Mouse (Mus musculus): Measurements from ENCODE around the gene Ripply3. TPM values are rescaled to one million over a fixed set of nuclear protein-coding genes. Genes with fewer than 3 reads are reported as not detected.

Ripply3 gene
- polyA plus RNA-seq, 1 experiment from 2014 or later: 0.99 TPM

DNA sequence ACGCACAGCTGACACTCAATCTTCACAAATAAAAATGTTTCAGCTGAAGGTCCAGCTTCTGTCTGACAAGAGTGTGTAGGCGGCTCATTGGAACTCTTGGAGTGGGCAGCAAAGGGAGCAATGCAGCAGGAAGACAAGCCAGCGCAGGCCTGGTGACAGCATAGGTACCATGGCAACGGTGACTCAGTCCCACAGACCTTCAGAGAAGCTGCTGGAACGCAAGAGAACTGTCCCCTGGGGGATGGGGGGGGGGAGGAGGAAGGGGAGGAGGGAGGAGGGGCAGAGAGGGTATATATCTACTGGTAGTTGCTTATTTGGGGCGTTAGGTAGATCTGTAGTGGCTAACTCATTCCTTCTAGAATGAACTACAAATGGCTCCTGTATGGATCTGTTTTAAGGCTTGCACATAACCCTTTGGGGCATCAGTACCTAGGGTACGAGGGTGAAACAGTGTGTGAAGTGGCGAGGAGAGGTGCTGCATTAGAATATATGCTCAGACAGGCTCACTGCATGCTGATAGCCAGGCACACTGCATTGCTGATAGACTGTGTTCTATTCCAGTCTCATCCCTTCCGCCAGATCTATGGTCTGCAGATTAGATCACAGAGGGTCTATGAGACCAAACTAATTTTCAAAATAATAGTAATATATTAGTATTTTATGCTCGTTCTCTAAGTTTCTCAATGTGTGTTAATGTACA, 34.1 kb downstream of the Ripply3 start:
- Histone ChIP-seq H3K4me1 (ENCODE audit: control insufficient read depth, insufficient read depth, low read length) (no peaks in the 10 kb centered on the region), H3K36me3 (ENCODE audit: control insufficient read depth, insufficient read depth, low read length) (0 out of 2 replicates have a peak, but pooled peaks cover 11% of the 10 kb centered on the region), H3K9me3 (replicated peaks; ENCODE audit: control insufficient read depth, low read length) (no peaks in the 10 kb centered on the region), H3K9ac (ENCODE audit: low read length) (no peak overlapping the region), H3K4me2 (ENCODE audit: low read length) (no peak overlapping the region), H3K4me3 (ENCODE audit: low read depth, low read length) (no peak overlapping the region), H3K27ac (ENCODE audit: low read depth, low read length) (no peak overlapping the region), H3K27me3 (replicated peaks; ENCODE audit: control insufficient read depth, insufficient read depth, low read length) (no peaks in the 10 kb centered on the region)
- peak; percentile 54 for DNase-seq (ENCODE audit: low spot score)
- ATAC-seq: peak; percentile 44; the same call in 1 of the 2 replicates
- 52% methylated on average over 10 of the region's 10 CpGs for WGBS

DNA sequence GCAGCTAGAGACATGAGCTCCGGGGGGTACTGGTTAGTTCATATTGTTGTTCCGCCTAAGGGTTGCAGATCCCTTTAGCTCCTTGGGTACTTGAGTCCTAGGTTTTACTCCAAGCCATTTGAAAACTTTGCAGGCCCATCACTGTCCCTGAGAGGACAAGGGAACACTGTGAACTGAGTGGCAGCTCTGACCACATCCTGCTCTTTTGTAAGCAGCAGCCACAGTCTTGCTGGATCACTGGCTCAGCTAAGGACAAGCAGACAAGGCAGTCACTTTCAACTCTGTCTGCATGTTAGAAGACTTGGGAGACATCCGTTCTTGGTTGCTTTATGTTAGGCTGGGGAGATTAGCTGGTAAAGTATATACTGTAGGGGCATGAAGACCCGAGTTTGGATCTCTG, 35.6 kb downstream of the Ripply3 start:
- H3K36me3 ChIP-seq (ENCODE audit: control insufficient read depth, insufficient read depth, low read length): 0 out of 2 replicates have a peak, but pooled peaks cover 11% of the 10 kb centered on the region
- no peak overlapping the region for H3K9ac ChIP-seq (ENCODE audit: low read length)
- no peak overlapping the region for H3K4me2 ChIP-seq (ENCODE audit: low read length)
- 92% methylated on average over 4 of the region's 4 CpGs for WGBS
- H3K9me3 ChIP-seq (replicated peaks; ENCODE audit: control insufficient read depth, low read length): no peaks in the 10 kb centered on the region
- ATAC-seq (no peak), DNase-seq (ENCODE audit: low spot score) (no peak)
- peaks cover under 1% of the 10 kb centered on the region; the same call in 1 of the 2 replicates for H3K4me1 ChIP-seq (ENCODE audit: control insufficient read depth, insufficient read depth, low read length)
- no peaks in the 10 kb centered on the region for H3K27me3 ChIP-seq (replicated peaks; ENCODE audit: control insufficient read depth, insufficient read depth, low read length)
- no peak overlapping the region for H3K4me3 ChIP-seq (ENCODE audit: low read depth, low read length)
- no peak overlapping the region for H3K27ac ChIP-seq (ENCODE audit: low read depth, low read length)

DNA sequence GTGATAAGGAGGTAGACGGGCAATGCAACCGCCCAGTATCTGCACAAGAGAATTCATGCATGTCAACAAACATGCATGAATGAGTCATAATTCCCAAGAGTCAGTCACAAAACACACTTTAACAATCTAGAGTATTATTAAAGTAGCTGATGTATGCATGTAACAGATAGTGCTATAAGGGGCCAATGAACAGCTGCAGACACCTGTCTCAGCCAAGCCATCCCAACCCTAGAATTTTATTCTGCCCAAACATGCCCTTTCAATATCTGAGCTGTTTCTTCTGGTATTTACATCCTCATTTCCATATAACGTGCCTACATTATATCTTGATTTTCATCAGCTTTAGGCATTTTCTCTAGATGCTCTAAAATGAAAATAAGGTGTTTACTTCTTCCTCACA, 37.2 kb downstream of the Ripply3 start:
- Histone ChIP-seq H3K4me3 (ENCODE audit: low read depth, low read length) (no peak overlapping the region), H3K4me1 (ENCODE audit: control insufficient read depth, insufficient read depth, low read length) (peaks cover 10% of the 10 kb centered on the region), H3K9me3 (replicated peaks; ENCODE audit: control insufficient read depth, low read length) (no peaks in the 10 kb centered on the region), H3K36me3 (ENCODE audit: control insufficient read depth, insufficient read depth, low read length) (0 out of 2 replicates have a peak, but pooled peaks cover 11% of the 10 kb centered on the region), H3K27ac (ENCODE audit: low read depth, low read length) (no peak overlapping the region), H3K9ac (ENCODE audit: low read length) (no peak overlapping the region), H3K27me3 (replicated peaks; ENCODE audit: control insufficient read depth, insufficient read depth, low read length) (no peaks in the 10 kb centered on the region), H3K4me2 (ENCODE audit: low read length) (no peak overlapping the region)
- 96% methylated on average over 3 of the region's 3 CpGs for WGBS
- no peak for DNase-seq (ENCODE audit: low spot score)
- no peak for ATAC-seq

DNA sequence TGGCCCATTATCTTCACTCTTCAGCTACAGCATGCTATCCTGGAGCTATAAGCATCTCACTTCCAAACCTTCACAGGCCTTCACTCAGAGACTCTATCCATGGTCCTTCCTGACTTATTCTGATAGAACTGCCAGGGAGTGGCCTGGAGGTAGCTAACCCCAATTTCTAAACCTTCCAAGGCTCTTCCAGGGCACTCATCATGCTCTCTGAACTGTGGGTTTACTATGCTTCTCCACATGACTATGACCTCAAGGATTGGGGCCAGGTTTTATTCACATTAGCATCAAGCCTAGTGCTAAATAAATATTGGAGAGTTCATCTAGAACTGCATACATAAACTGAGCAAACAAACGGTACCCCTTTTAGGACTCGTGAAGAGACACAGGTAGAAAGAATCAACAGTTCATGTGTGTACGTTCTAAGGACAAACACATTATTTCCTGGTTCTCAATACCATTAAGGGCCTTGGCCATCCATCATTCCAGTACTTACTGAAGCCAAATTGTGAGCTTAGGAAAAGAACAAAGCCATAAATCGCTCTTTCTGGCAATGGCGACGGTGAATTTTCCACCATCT, 41.5 kb downstream of the Ripply3 start:
- H3K4me2 ChIP-seq (ENCODE audit: low read length): peak overlapping the region; percentile 85
- no peaks in the 10 kb centered on the region for H3K9me3 ChIP-seq (replicated peaks; ENCODE audit: control insufficient read depth, low read length)
- H3K9ac ChIP-seq (ENCODE audit: low read length): peak overlapping the region; percentile 98
- H3K4me1 ChIP-seq (ENCODE audit: control insufficient read depth, insufficient read depth, low read length): peaks cover 22% of the 10 kb centered on the region
- 0 out of 2 replicates have a peak, but pooled peaks cover 4% of the 10 kb centered on the region for H3K36me3 ChIP-seq (ENCODE audit: control insufficient read depth, insufficient read depth, low read length)
- ATAC-seq: no peak
- peak overlapping the region; percentile 92 for H3K4me3 ChIP-seq (ENCODE audit: low read depth, low read length)
- H3K27ac ChIP-seq (ENCODE audit: low read depth, low read length): peak overlapping the region; percentile 99
- DNase-seq (ENCODE audit: low spot score): no peak
- no peaks in the 10 kb centered on the region for H3K27me3 ChIP-seq (replicated peaks; ENCODE audit: control insufficient read depth, insufficient read depth, low read length)
- WGBS: 9% methylated on average over 6 of the region's 6 CpGs

DNA sequence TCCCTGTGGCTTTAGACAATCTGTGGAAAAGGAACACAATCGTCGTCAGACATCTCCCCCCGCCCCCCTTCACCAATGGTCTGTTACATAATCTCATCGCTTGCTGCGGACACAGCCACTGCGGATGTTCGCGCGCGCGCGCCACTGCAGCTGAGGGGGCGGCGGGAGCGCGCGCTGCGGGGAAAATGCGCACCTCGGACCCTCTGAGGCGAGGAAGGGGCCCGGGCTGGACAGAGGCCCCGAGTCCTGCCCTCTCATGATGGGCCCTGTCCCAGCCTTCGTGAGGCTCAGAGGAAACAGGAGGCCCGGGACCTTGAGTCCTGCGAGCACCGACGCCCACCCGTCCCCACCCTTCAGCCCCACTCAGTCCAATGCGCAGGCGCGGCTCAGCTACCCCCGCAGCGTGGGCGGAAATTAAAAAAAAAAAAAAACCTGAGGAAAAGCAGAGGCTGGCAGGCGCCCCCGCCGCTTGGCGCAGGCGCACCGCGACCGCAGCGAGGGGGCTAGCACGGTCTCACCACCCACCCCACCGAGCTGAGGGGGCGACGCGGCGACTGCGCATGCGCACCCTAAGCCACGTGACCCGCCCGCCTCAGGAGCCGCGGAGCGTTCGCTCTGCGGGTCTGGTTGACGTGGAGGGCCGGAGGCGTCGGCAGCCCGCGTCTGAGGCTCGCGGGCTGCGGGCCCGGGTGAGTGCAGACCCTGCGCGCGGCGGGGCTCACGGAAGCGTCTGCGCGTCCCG, 42.1 kb downstream of the Ripply3 start, which contains the start of gene Ttc3:
TSS of gene Ttc3 (plus strand) at position 446 of the 742 bp plus-strand sequence.
- ATAC-seq: peak; percentile 77
- Histone ChIP-seq H3K9me3 (replicated peaks; ENCODE audit: control insufficient read depth, low read length) (no peaks in the 10 kb centered on the region), H3K4me2 (ENCODE audit: low read length) (peak within 1 kb of the TSS; percentile 85)

DNA sequence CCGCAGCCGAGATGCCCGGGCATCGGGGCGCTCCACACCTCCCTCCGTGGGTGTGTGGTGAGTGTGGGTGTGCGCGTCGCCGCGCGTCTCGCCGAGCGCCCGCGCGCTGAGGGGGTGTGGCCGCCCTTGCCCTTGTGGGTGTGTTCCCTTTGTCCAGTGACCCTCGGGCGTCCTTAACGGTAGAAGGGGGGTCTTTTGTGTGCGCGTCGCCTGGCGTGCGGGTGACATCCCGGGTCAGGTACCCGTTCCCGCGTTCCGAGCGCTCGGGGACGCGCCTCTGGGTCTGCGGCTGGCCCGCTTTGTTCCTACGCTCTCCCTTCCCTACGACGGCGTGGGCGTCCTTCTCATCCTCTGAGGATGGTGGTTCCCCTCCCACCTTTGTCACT, 42.7 kb downstream of the Ripply3 start:
- WGBS: 0% methylated on average over 37 of the region's 43 CpGs
- no peak for DNase-seq (ENCODE audit: low spot score)
- Histone ChIP-seq H3K4me2 (ENCODE audit: low read length) (peak overlapping the region; percentile 66), H3K27ac (ENCODE audit: low read depth, low read length) (peak overlapping the region; percentile 99), H3K4me1 (ENCODE audit: control insufficient read depth, insufficient read depth, low read length) (peaks cover 25% of the 10 kb centered on the region), H3K9me3 (replicated peaks; ENCODE audit: control insufficient read depth, low read length) (no peaks in the 10 kb centered on the region), H3K4me3 (ENCODE audit: low read depth, low read length) (peak overlapping the region; percentile 92), H3K36me3 (ENCODE audit: control insufficient read depth, insufficient read depth, low read length) (no peaks in the 10 kb centered on the region), H3K27me3 (replicated peaks; ENCODE audit: control insufficient read depth, insufficient read depth, low read length) (no peaks in the 10 kb centered on the region), H3K9ac (ENCODE audit: low read length) (peak overlapping the region; percentile 98)
- peak; percentile 69 for ATAC-seq

More for the DNA sequence above, 42.1 kb downstream of the Ripply3 start, which contains the start of gene Ttc3:
- DNase-seq (ENCODE audit: low spot score): peak; percentile 98
- peak within 1 kb of the TSS; percentile 98 for H3K9ac ChIP-seq (ENCODE audit: low read length)
- peaks cover 25% of the 10 kb centered on the region for H3K4me1 ChIP-seq (ENCODE audit: control insufficient read depth, insufficient read depth, low read length)
- peak within 1 kb of the TSS; percentile 99 for H3K27ac ChIP-seq (ENCODE audit: low read depth, low read length)
- H3K4me3 ChIP-seq (ENCODE audit: low read depth, low read length): peak within 1 kb of the TSS; percentile 92
- no peaks in the 10 kb centered on the region for H3K27me3 ChIP-seq (replicated peaks; ENCODE audit: control insufficient read depth, insufficient read depth, low read length)
- H3K36me3 ChIP-seq (ENCODE audit: control insufficient read depth, insufficient read depth, low read length): no peaks in the 10 kb centered on the region
- under 1% methylated on average over 77 of the region's 79 CpGs for WGBS

DNA sequence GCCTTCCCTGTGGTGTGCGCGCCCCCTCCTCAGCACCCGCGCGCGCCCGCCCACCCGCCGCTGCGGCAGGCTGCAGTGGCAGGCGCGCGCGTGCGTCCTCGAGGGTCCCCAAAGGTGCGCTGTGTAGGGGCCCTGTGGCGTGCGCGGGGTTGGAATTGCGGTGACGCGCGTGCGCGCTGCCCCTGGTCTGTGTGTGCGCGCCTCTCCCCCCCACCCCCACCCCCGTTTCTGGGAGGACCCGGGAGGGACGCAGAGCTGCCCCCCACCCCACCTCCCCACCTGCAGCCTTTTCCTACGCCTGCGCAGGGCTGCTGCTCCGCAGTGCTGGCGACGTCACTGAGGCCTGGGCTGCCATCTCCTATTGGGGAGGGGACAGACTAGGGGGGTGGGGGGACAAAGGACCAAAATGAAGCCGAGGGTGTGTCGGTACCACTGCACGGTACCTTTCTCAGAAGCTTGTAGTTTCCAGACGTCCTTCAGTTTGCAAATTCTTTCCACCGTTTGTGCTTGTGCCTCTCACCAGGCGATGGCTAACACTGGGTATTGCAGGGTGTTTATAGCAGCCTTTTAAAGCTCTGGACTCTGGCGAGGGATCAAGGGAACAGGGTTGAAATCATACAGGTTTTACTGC, 43.2 kb downstream of the Ripply3 start, which contains the start of gene Pigp:
TSS of gene Pigp (minus strand) at position 542 of the 631 bp plus-strand sequence.
- H3K27ac ChIP-seq (ENCODE audit: low read depth, low read length): peak within 1 kb of the TSS; percentile 99
- DNase-seq (ENCODE audit: low spot score) (peak; percentile 93), ATAC-seq (peak; percentile 87)
- no peaks in the 10 kb centered on the region for H3K9me3 ChIP-seq (replicated peaks; ENCODE audit: control insufficient read depth, low read length)
- WGBS: under 1% methylated on average over 42 of the region's 43 CpGs
- peak within 1 kb of the TSS; percentile 92 for H3K4me3 ChIP-seq (ENCODE audit: low read depth, low read length)
- H3K27me3 ChIP-seq (replicated peaks; ENCODE audit: control insufficient read depth, insufficient read depth, low read length): no peaks in the 10 kb centered on the region
- H3K4me1 ChIP-seq (ENCODE audit: control insufficient read depth, insufficient read depth, low read length): peaks cover 25% of the 10 kb centered on the region
- H3K36me3 ChIP-seq (ENCODE audit: control insufficient read depth, insufficient read depth, low read length): no peaks in the 10 kb centered on the region
- peak within 1 kb of the TSS; percentile 66 for H3K4me2 ChIP-seq (ENCODE audit: low read length)
- H3K9ac ChIP-seq (ENCODE audit: low read length): peak within 1 kb of the TSS; percentile 98

DNA sequence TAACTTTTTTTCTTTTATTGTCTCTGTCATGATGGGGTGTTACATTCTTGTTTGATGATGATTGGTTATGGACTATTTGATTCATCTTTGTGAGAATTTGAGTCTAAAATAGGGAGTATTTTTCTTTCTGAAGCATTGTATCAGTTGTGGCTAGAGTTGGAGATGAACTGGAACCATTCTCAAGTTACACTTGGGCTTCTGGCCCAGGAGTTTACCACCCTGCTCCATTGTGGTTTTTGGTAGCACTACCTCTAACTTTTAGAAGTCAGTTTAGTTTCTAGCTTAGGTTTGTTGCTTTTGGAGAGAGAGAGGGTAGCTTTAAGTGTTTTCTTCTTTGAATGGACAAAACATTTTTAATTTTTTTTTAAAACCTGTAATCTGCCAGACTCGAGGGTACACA, 51.2 kb downstream of the Ripply3 start:
- WGBS: 87% methylated on average over 1 of the region's 1 CpGs
- no peaks in the 10 kb centered on the region for H3K9me3 ChIP-seq (replicated peaks; ENCODE audit: control insufficient read depth, low read length)
- no peak overlapping the region for H3K9ac ChIP-seq (ENCODE audit: low read length)
- peaks cover 7% of the 10 kb centered on the region; the same call in 1 of the 2 replicates for H3K4me1 ChIP-seq (ENCODE audit: control insufficient read depth, insufficient read depth, low read length)
- no peak overlapping the region for H3K4me2 ChIP-seq (ENCODE audit: low read length)
- no peaks in the 10 kb centered on the region for H3K36me3 ChIP-seq (ENCODE audit: control insufficient read depth, insufficient read depth, low read length)
- no peak for DNase-seq (ENCODE audit: low spot score)
- no peaks in the 10 kb centered on the region for H3K27me3 ChIP-seq (replicated peaks; ENCODE audit: control insufficient read depth, insufficient read depth, low read length)
- no peak overlapping the region for H3K4me3 ChIP-seq (ENCODE audit: low read depth, low read length)
- no peak overlapping the region for H3K27ac ChIP-seq (ENCODE audit: low read depth, low read length)
- ATAC-seq: no peak
